Mouse (Mus musculus): ENCODE measurements at regions not wholly inside any gene's neighbourhood (a gene's known extent, or its start where the extent isn't known, plus 50 kb on each side); places are given as distances from the start of the nearest gene placed in this dataset.

- TF ChIP-seq CTCF (conservative IDR thresholded peaks at IDR 0.05; ENCODE audit: low read length) (no peak), POU5F1 (IDR thresholded peaks at IDR 0.05; ENCODE audit: borderline replicate concordance, low read length) (no peak)
These were observed 230.7 kb downstream of the Ajap1 start for GRCm38 (mm10) chr4:153251943-153252342.
